Comparison of ENCODE assay signal across 7 mouse cellular contexts in the genomic region with DNA sequence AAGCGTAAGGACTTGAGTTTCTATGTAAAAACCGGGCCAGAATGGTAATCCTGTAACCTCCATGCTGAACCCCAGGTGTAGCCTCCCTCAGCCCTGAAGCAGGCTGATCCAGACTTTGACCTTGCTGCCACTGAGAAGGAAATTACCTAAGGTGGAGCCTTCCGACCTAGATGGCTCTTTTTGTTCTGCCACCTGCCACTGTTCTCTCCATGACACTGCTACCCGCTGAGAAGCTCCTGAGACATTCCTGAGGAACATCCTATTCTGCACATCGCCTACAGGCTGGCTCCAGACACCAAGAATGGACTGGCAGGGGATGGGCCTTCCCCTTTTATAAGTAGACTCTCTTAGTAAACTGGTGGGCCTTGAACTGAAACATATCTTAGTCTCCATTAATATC. TPM values are rescaled to one million over a fixed set of nuclear protein-coding genes. Genes with fewer than 3 reads are reported as not detected.
"Had no signal": no experiment of that assay in that cellular context is flagged by ENCODE, and none has a peak within 500 bp of the region (broad histone marks: within the 10 kb centered on the region; RNA-seq: fewer than 3 reads in every experiment).

No protein-coding gene starts in this region.

RNA-seq across cellular contexts. Expression of a gene that starts 28.3 kb away (rescaled TPM):
- total RNA-seq: left cerebral cortex, postnatal 4 days; liver, adult 2 months; megakaryocyte progenitor cell, adult 5-6 weeks; megakaryocyte, adult 5-6 weeks; megakaryocyte-erythroid progenitor cell, adult 5-6 weeks; monocyte, adult 5-6 weeks had no signal
- polyA plus RNA-seq: macrophage had no signal
